Mouse (Mus musculus): ENCODE results near the gene Pkp4. TPM values are rescaled to one million over a fixed set of nuclear protein-coding genes. Genes with fewer than 3 reads are reported as not detected.
A peak's percentile ranks its signal among the peaks of the same experiment; 100 is the strongest.

The Pkp4 gene
- polyA plus RNA-seq, 1 experiment = 203 TPM

GRCm38 (mm10) chr2:59207240-59207639 is 46.6 kb downstream of the Pkp4 start:
- 8% methylated on average over 4 of the region's 4 CpGs for WGBS
- peak in 1 of 2 experiments; percentile 46 for DNase-seq
- H3K27ac ChIP-seq (ENCODE audit: insufficient read depth, low read length) = peak overlapping the region; percentile 51; the same call in 1 of the 2 replicates

GRCm38 (mm10) chr2:59207725-59208124 is 47.1 kb downstream of the Pkp4 start:
- Histone ChIP-seq H3K4me1 (ENCODE audit: control insufficient read depth, insufficient read depth, low read length) (peaks cover 37% of the 10 kb centered on the region), H3K4me3 (replicated peaks; ENCODE audit: insufficient read depth, low read depth, low read length) (no peak overlapping the region), H3K27me3 (ENCODE audit: control insufficient read depth, insufficient read depth, low read length) (no peaks in the 10 kb centered on the region), H3K27ac (ENCODE audit: insufficient read depth, low read length) (no peak overlapping the region; the same call in 1 of the 2 replicates)
- TF ChIP-seq CTCF (IDR thresholded peaks at IDR 0.05; ENCODE audit: borderline replicate concordance, insufficient read depth, low read depth, low read length) (no peak), POLR2A (IDR thresholded peaks at IDR 0.05; ENCODE audit: borderline replicate concordance, insufficient read depth, low read length) (no peak)
- DNase-seq = peak; percentile 39 to 69
- 10% methylated on average over 5 of the region's 5 CpGs for WGBS

More at GRCm38 (mm10) chr2:59207240-59207639, 46.6 kb downstream of the Pkp4 start:
- Histone ChIP-seq H3K27me3 (ENCODE audit: control insufficient read depth, insufficient read depth, low read length) (no peaks in the 10 kb centered on the region), H3K4me3 (replicated peaks; ENCODE audit: insufficient read depth, low read depth, low read length) (no peak overlapping the region), H3K4me1 (ENCODE audit: control insufficient read depth, insufficient read depth, low read length) (peaks cover 36% of the 10 kb centered on the region)
- TF ChIP-seq CTCF (IDR thresholded peaks at IDR 0.05; ENCODE audit: borderline replicate concordance, insufficient read depth, low read depth, low read length) (no peak), POLR2A (IDR thresholded peaks at IDR 0.05; ENCODE audit: borderline replicate concordance, insufficient read depth, low read length) (no peak)

- DNase-seq = no peak
- H3K4me3 ChIP-seq (replicated peaks; ENCODE audit: insufficient read depth, low read depth, low read length) = no peak overlapping the region
- TF ChIP-seq CTCF (IDR thresholded peaks at IDR 0.05; ENCODE audit: borderline replicate concordance, insufficient read depth, low read depth, low read length) = no peak
- TF ChIP-seq POLR2A (IDR thresholded peaks at IDR 0.05; ENCODE audit: borderline replicate concordance, insufficient read depth, low read length) = no peak
- no peak overlapping the region for H3K27ac ChIP-seq (ENCODE audit: insufficient read depth, low read length)
- WGBS = 44% methylated on average over 9 of the region's 9 CpGs
- peaks cover 34% of the 10 kb centered on the region for H3K4me1 ChIP-seq (ENCODE audit: control insufficient read depth, insufficient read depth, low read length)
- no peaks in the 10 kb centered on the region for H3K27me3 ChIP-seq (ENCODE audit: control insufficient read depth, insufficient read depth, low read length)
These were observed 47.6 kb downstream of the Pkp4 start for GRCm38 (mm10) chr2:59208276-59208675.

- WGBS = 90% methylated on average over 5 of the region's 5 CpGs
- Histone ChIP-seq H3K4me1 (ENCODE audit: control insufficient read depth, insufficient read depth, low read length) (peaks cover 28% of the 10 kb centered on the region), H3K27ac (ENCODE audit: insufficient read depth, low read length) (peak overlapping the region; percentile 71), H3K4me3 (replicated peaks; ENCODE audit: insufficient read depth, low read depth, low read length) (no peak overlapping the region), H3K27me3 (ENCODE audit: control insufficient read depth, insufficient read depth, low read length) (no peaks in the 10 kb centered on the region)
- TF ChIP-seq POLR2A (IDR thresholded peaks at IDR 0.05; ENCODE audit: borderline replicate concordance, insufficient read depth, low read length) = no peak
- no peak for TF ChIP-seq CTCF (IDR thresholded peaks at IDR 0.05; ENCODE audit: borderline replicate concordance, insufficient read depth, low read depth, low read length)
- peak in 1 of 2 experiments; percentile 14 for DNase-seq
These were observed 50.4 kb downstream of the Pkp4 start for GRCm38 (mm10) chr2:59211051-59211450.

GRCm38 (mm10) chr2:59212430-59212829 is 51.8 kb downstream of the Pkp4 start:
- H3K27me3 ChIP-seq (ENCODE audit: control insufficient read depth, insufficient read depth, low read length) = no peaks in the 10 kb centered on the region
- WGBS = 11% methylated on average over 4 of the region's 4 CpGs
- no peak for TF ChIP-seq POLR2A (IDR thresholded peaks at IDR 0.05; ENCODE audit: borderline replicate concordance, insufficient read depth, low read length)
- TF ChIP-seq CTCF (IDR thresholded peaks at IDR 0.05; ENCODE audit: borderline replicate concordance, insufficient read depth, low read depth, low read length) = no peak
- H3K27ac ChIP-seq (ENCODE audit: insufficient read depth, low read length) = peak overlapping the region; percentile 90
- no peak overlapping the region for H3K4me3 ChIP-seq (replicated peaks; ENCODE audit: insufficient read depth, low read depth, low read length)
- peak; percentile 52 to 56 for DNase-seq
- H3K4me1 ChIP-seq (ENCODE audit: control insufficient read depth, insufficient read depth, low read length) = peaks cover 23% of the 10 kb centered on the region

GRCm38 (mm10) chr2:59212846-59213245 is 52.2 kb downstream of the Pkp4 start:
- DNase-seq = peak in 1 of 2 experiments; percentile 83
- Histone ChIP-seq H3K4me3 (replicated peaks; ENCODE audit: insufficient read depth, low read depth, low read length) (no peak overlapping the region), H3K27ac (ENCODE audit: insufficient read depth, low read length) (peak overlapping the region; percentile 90; the same call in 1 of the 2 replicates), H3K27me3 (ENCODE audit: control insufficient read depth, insufficient read depth, low read length) (no peaks in the 10 kb centered on the region), H3K4me1 (ENCODE audit: control insufficient read depth, insufficient read depth, low read length) (peaks cover 21% of the 10 kb centered on the region)
- no peak for TF ChIP-seq CTCF (IDR thresholded peaks at IDR 0.05; ENCODE audit: borderline replicate concordance, insufficient read depth, low read depth, low read length)
- TF ChIP-seq POLR2A (IDR thresholded peaks at IDR 0.05; ENCODE audit: borderline replicate concordance, insufficient read depth, low read length) = no peak
- 21% methylated on average over 1 of the region's 1 CpGs for WGBS

GRCm38 (mm10) chr2:59217931-59218330 is 57.3 kb downstream of the Pkp4 start:
- WGBS = 90% methylated on average over 6 of the region's 6 CpGs
- no peak for TF ChIP-seq CTCF (IDR thresholded peaks at IDR 0.05; ENCODE audit: borderline replicate concordance, insufficient read depth, low read depth, low read length)
- no peak for TF ChIP-seq POLR2A (IDR thresholded peaks at IDR 0.05; ENCODE audit: borderline replicate concordance, insufficient read depth, low read length)
- Histone ChIP-seq H3K27me3 (ENCODE audit: control insufficient read depth, insufficient read depth, low read length) (no peaks in the 10 kb centered on the region), H3K4me3 (replicated peaks; ENCODE audit: insufficient read depth, low read depth, low read length) (no peak overlapping the region), H3K4me1 (ENCODE audit: control insufficient read depth, insufficient read depth, low read length) (peaks cover 8% of the 10 kb centered on the region), H3K27ac (ENCODE audit: insufficient read depth, low read length) (no peak overlapping the region)
- DNase-seq = no peak

- peaks cover 4% of the 10 kb centered on the region for H3K4me1 ChIP-seq (ENCODE audit: control insufficient read depth, insufficient read depth, low read length)
- WGBS = 37% methylated on average over 9 of the region's 9 CpGs
- no peak for TF ChIP-seq CTCF (IDR thresholded peaks at IDR 0.05; ENCODE audit: borderline replicate concordance, insufficient read depth, low read depth, low read length)
- TF ChIP-seq POLR2A (IDR thresholded peaks at IDR 0.05; ENCODE audit: borderline replicate concordance, insufficient read depth, low read length) = no peak
- no peak for DNase-seq
- no peak overlapping the region for H3K4me3 ChIP-seq (replicated peaks; ENCODE audit: insufficient read depth, low read depth, low read length)
- no peaks in the 10 kb centered on the region for H3K27me3 ChIP-seq (ENCODE audit: control insufficient read depth, insufficient read depth, low read length)
- H3K27ac ChIP-seq (ENCODE audit: insufficient read depth, low read length) = no peak overlapping the region
These were observed 59.5 kb downstream of the Pkp4 start for GRCm38 (mm10) chr2:59219997-59220789.
